In genomic region chr3:61395382-61395781, GRCm38 (mm10) we compare ENCODE assay signal across 22 mouse cellular contexts. TPM values are rescaled to one million over a fixed set of nuclear protein-coding genes. Genes with fewer than 3 reads are reported as not detected.
"Had no signal": no experiment of that assay in that cellular context is flagged by ENCODE, and none has a peak within 500 bp of the region (broad histone marks: within the 10 kb centered on the region; RNA-seq: fewer than 3 reads in every experiment).

No protein-coding gene starts in this region.

- H3K27ac ChIP-seq: lung, embryonic 15.5 days; midbrain, embryonic 13.5 days; midbrain, embryonic 15.5 days; neural tube, embryonic 12.5 days; stomach, embryonic 15.5 days; stomach, postnatal 0 days had no signal

- H3K4me1 ChIP-seq: lung, embryonic 15.5 days; neural tube, embryonic 12.5 days; stomach, embryonic 15.5 days had no signal

- H3K9me3 ChIP-seq: lung, embryonic 15.5 days; megakaryocyte, embryonic 14.5 days; midbrain, embryonic 13.5 days; midbrain, embryonic 15.5 days; neural tube, embryonic 12.5 days; stomach, embryonic 15.5 days had no signal

- ATAC-seq: liver, postnatal 0 days; lung, postnatal 0 days; midbrain, embryonic 15.5 days had no signal

- H3K27me3 ChIP-seq: lung, embryonic 15.5 days; megakaryocyte, embryonic 14.5 days; midbrain, embryonic 13.5 days; midbrain, embryonic 15.5 days; neural tube, embryonic 12.5 days; stomach, embryonic 15.5 days had no signal

- H3K4me3 ChIP-seq: lung, embryonic 15.5 days; megakaryocyte, embryonic 14.5 days; midbrain, embryonic 13.5 days; midbrain, embryonic 15.5 days; neural tube, embryonic 12.5 days; stomach, embryonic 15.5 days had no signal

- H3K9ac ChIP-seq: liver, postnatal 0 days; lung, embryonic 15.5 days; midbrain, embryonic 13.5 days; midbrain, embryonic 15.5 days; neural tube, embryonic 12.5 days; stomach, embryonic 15.5 days had no signal

- DNase-seq: liver, postnatal 0 days; lung, adult 2 months; lung, postnatal 14 days; lung, postnatal 4 days; retina, postnatal 1 day; right cerebral cortex, adult 18-20 months; right cerebral cortex, postnatal 25 days; right cerebral cortex, postnatal 4 days; thymus, adult 2 months; thymus, postnatal 25 days; thymus, postnatal 4 days had no signal

- H3K36me3 ChIP-seq: lung, embryonic 15.5 days; midbrain, embryonic 13.5 days; midbrain, embryonic 15.5 days; neural tube, embryonic 12.5 days; stomach, embryonic 15.5 days had no signal

- H3K4me2 ChIP-seq: lung, embryonic 15.5 days; midbrain, embryonic 11.5 days; midbrain, embryonic 13.5 days; midbrain, embryonic 15.5 days; neural tube, embryonic 12.5 days; stomach, embryonic 15.5 days had no signal

RNA-seq across cellular contexts. Expression of gene B430305J03Rik, which starts 29.6 kb away (rescaled TPM):
- polyA plus RNA-seq: liver, postnatal 0 days; lung, embryonic 15.5 days; lung, postnatal 0 days; midbrain, embryonic 11.5 days; midbrain, embryonic 13.5 days; midbrain, embryonic 15.5 days; midbrain, postnatal 0 days; neural tube, embryonic 12.5 days; neural tube, embryonic 14.5 days; stomach, embryonic 15.5 days; stomach, postnatal 0 days had no signal
